In genomic region chr14:18773724-18774123, GRCm38 (mm10) we compare ENCODE assay signal across 17 mouse cellular contexts.
A peak's percentile ranks its signal among the peaks of the same experiment; 100 is the strongest.
DNase-seq lines count a peak whose midpoint lies in the region; ATAC-seq and TF ChIP-seq lines count a peak whose summit lies in the region.
"Had no signal": no experiment of that assay in that cellular context is flagged by ENCODE, and none has a peak within 500 bp of the region (broad histone marks: within the 10 kb centered on the region; RNA-seq: fewer than 3 reads in every experiment).

No protein-coding gene starts in this region.

- no peak overlapping the region for H3K4me3 ChIP-seq in gastrocnemius, adult 2 months
- no peak overlapping the region for H3K4me3 ChIP-seq in cortical plate, adult 2 months (ENCODE audit: insufficient read depth, low read length)
- no peak overlapping the region for H3K4me3 ChIP-seq in hindbrain, postnatal 0 days (ENCODE audit: low read length)
- H3K4me3 ChIP-seq: embryonic facial prominence, embryonic 10.5 days; heart, adult 2 months; layer of hippocampus, adult 2 months; liver, embryonic 15.5 days; midbrain, embryonic 13.5 days; neural tube, embryonic 13.5 days had no signal

- no peak overlapping the region for H3K9ac ChIP-seq in hindbrain, postnatal 0 days (replicated peaks; ENCODE audit: low read length)
- H3K9ac ChIP-seq: liver, embryonic 15.5 days; midbrain, embryonic 13.5 days; neural tube, embryonic 13.5 days had no signal

- H3K4me2 ChIP-seq in hindbrain, postnatal 0 days (ENCODE audit: low read depth, low read length), result no peak overlapping the region
- H3K4me2 ChIP-seq: liver, embryonic 15.5 days; midbrain, embryonic 13.5 days; neural tube, embryonic 13.5 days had no signal

- H3K4me1 ChIP-seq in cortical plate, adult 2 months (ENCODE audit: control insufficient read depth, insufficient read depth, low read length), result peaks cover 4% of the 10 kb centered on the region; the same call in 1 of the 2 replicates
- no peaks in the 10 kb centered on the region for H3K4me1 ChIP-seq in hindbrain, postnatal 0 days (ENCODE audit: insufficient read depth, low read length)
- H3K4me1 ChIP-seq: embryonic facial prominence, embryonic 10.5 days; liver, embryonic 15.5 days had no signal

- no peak overlapping the region for H3K27ac ChIP-seq in gastrocnemius, adult 2 months
- H3K27ac ChIP-seq in cortical plate, adult 2 months (ENCODE audit: insufficient read depth, low read length), result peak overlapping the region; percentile 61; the same call in 1 of the 2 replicates
- no peak overlapping the region for H3K27ac ChIP-seq in hindbrain, postnatal 0 days
- H3K27ac ChIP-seq: embryonic facial prominence, embryonic 10.5 days; heart, adult 2 months; layer of hippocampus, adult 2 months; liver, embryonic 15.5 days; midbrain, embryonic 13.5 days; neural tube, embryonic 13.5 days had no signal

- TF ChIP-seq POLR2A in cortical plate, adult 2 months (IDR thresholded peaks at IDR 0.05; ENCODE audit: extremely low read depth, insufficient read depth, low read length), result no peak

- no peaks in the 10 kb centered on the region for H3K36me3 ChIP-seq in hindbrain, postnatal 0 days (ENCODE audit: insufficient read depth, low read length)
- H3K36me3 ChIP-seq: embryonic facial prominence, embryonic 10.5 days; liver, embryonic 15.5 days; midbrain, embryonic 13.5 days; neural tube, embryonic 13.5 days had no signal

- DNase-seq in gastrocnemius, adult 18-20 months (ENCODE audit: low spot score), result peak; percentile 2
- no peak for DNase-seq in gastrocnemius, adult 2 months
- DNase-seq in 3134 (ENCODE audit: extremely low read depth, insufficient read length, low spot score) (peak; percentile 69), MN1 (ENCODE audit: low spot score) (peak; percentile 7)
- no peak for DNase-seq in layer of hippocampus, postnatal 36 days
- no peak for DNase-seq in hindbrain, postnatal 0 days (ENCODE audit: low spot score)
- DNase-seq: heart, adult 2 months; heart, postnatal 14 days; kidney, adult 8-10 months; lung, postnatal 36 days had no signal

- H3K27me3 ChIP-seq in hindbrain, postnatal 0 days (ENCODE audit: insufficient read depth, low read length), result no peaks in the 10 kb centered on the region
- H3K27me3 ChIP-seq: CH12.LX; liver, embryonic 15.5 days; midbrain, embryonic 13.5 days; neural tube, embryonic 13.5 days had no signal

- no peak for ATAC-seq in hindbrain, postnatal 0 days
- ATAC-seq: midbrain, embryonic 13.5 days had no signal

- H3K9me3 ChIP-seq in hindbrain, postnatal 0 days (ENCODE audit: low read length), result no peaks in the 10 kb centered on the region
- H3K9me3 ChIP-seq: embryonic facial prominence, embryonic 10.5 days; liver, embryonic 15.5 days; midbrain, embryonic 13.5 days; neural tube, embryonic 13.5 days had no signal

- no peak for TF ChIP-seq CTCF in gastrocnemius, adult 2 months (IDR thresholded peaks at IDR 0.05)
- no peak for TF ChIP-seq CTCF in cortical plate, adult 2 months (IDR thresholded peaks at IDR 0.05; ENCODE audit: extremely low read depth, insufficient read depth, low read length)
- no peak for TF ChIP-seq CTCF in hindbrain, postnatal 0 days (IDR thresholded peaks at IDR 0.05; ENCODE audit: low read depth)

- intact Hi-C loops in gastrocnemius, adult 2 months (cut with DNase I), result no loop called here

- WGBS in hindbrain, postnatal 0 days, result 58% methylated on average over 2 of the region's 2 CpGs

Comparison
In these comparisons a context has a peak if more than half of its experiments do, and no peak if none do; other contexts are left out.
1. DNase-seq: peak in gastrocnemius, adult 18-20 months (single experiment), 3134 (single experiment) and MN1 (single experiment); none in gastrocnemius, adult 2 months (single experiment), layer of hippocampus, postnatal 36 days (0 of 2) and hindbrain, postnatal 0 days (single experiment).